Mouse (Mus musculus): ENCODE measurements around the gene Loxl4. TPM values are rescaled to one million over a fixed set of nuclear protein-coding genes. Genes with fewer than 3 reads are reported as not detected.

The Loxl4 gene
- polyA plus RNA-seq, 1 experiment = 8.7 TPM

DNA sequence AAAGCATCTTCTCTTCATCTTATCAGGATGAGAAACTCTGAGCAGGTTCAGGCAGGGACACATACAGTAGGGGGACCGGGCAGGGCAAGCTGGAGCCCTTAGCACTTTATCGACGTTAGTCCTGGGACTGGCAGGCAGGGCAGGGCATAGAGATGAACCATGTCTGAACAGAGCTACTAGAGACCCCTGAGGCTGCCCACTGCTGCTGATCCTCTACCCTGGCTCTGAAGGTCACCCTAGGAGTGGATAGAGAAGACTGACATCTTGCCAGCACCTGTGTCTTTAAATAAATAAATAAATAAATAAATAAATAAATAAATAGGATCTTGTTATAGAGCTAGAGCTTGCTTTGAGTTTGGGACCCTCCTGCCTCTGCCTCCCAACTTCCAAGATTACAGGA lies 2.9 kb downstream of the Loxl4 start:
- no peak for DNase-seq (ENCODE audit: low spot score)

DNA sequence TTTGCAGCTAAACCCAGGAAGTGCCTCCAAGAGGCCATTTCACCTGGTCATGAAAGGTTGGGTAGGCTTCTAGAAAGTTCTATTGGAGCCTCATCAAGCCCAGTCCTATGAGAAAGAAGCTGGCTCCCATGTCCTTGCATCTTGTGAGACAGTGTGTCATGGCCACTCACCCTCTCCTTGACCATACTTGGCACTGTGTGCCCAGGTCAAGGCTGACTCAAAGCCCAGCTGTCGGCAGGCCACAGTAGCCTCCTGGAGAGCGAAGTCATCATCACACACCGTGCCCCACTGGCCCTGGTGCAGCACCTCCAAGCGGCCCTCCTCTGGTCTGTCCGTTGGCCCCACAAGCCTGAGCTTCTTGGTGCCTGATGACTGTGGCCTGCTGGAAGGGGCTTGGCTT lies 4.5 kb downstream of the Loxl4 start:
- DNase-seq (ENCODE audit: low spot score) = no peak

GRCm38 (mm10) chr19:42602576-42602975 lies 10.0 kb downstream of the Loxl4 start:
- no peak for DNase-seq (ENCODE audit: low spot score)

- DNase-seq (ENCODE audit: low spot score) = no peak
Observed at GRCm38 (mm10) chr19:42602041-42602440, 10.6 kb downstream of the Loxl4 start.

DNA sequence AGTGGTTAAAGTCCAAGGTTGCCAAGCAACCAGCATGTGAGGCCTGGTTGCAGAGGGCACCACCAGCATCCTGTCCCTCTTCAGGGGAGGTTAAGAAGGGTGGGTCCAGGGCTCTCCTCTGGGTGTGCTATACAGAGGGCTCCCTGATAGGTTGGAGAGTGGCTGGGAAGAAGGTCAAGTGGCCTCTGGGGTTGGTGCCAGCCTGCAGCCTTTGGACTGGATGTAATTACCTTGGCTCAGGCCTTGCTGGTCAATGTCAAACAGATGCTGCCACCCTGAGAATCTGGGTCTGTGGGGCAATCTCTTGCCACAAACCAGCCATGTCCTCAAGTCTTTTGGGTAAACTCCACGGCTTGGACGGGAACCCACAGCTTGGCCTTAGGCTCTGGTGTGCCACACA lies 11.2 kb downstream of the Loxl4 start:
- no peak for DNase-seq (ENCODE audit: low spot score)

GRCm38 (mm10) chr19:42600591-42600990 lies 12.0 kb downstream of the Loxl4 start:
- no peak for DNase-seq (ENCODE audit: low spot score)

GRCm38 (mm10) chr19:42599891-42600290 lies 12.7 kb downstream of the Loxl4 start:
- no peak for DNase-seq (ENCODE audit: low spot score)

- no peak for DNase-seq (ENCODE audit: low spot score)
Observed at GRCm38 (mm10) chr19:42597896-42598295, 14.7 kb downstream of the Loxl4 start.

GRCm38 (mm10) chr19:42597286-42597685 lies 15.3 kb downstream of the Loxl4 start:
- DNase-seq (ENCODE audit: low spot score) = no peak

DNA sequence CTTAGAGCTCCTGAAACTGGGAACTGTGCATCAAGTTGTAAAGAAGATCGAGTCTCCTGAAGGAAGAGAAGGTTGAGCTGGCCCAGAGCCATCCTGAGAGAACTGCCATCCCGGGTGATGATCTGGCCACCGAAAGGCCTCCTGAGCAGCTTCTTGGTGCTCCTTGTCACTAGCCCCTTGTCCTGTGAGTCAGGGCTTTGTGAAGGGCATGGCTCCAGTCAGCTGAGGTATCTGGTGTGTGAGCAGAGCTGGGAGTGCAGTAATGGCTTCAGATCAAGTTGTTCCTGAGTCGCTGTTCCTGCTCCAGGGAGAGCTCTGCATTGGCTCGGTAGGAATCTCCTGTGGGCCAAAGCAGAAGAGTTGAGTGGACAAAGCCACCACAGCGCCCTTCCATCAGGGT lies 17.5 kb downstream of the Loxl4 start:
- DNase-seq (ENCODE audit: low spot score) = no peak

- DNase-seq (ENCODE audit: low spot score) = no peak
Observed at GRCm38 (mm10) chr19:42593456-42593855, 19.2 kb downstream of the Loxl4 start.

DNA sequence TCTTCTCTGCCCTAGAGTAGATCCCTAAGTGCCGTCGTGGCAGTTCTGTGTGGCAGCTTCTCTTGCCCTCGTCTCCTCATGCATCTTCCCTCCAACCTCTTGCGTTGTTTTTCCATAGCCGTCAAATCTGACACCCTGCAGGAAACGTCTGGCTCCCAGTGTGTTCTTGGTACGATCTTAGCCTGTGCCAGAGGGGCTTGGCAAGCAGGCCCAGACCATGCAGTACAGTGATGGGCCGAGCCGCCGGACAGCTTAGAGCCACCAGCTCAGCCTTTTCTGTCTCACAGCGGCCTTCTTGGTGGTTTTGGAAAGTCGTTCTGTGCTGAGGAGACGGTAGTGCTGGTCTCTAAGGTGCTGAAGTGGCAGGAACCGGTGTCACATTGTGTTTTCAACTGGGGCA lies 21.1 kb downstream of the Loxl4 start:
- no peak for DNase-seq (ENCODE audit: low spot score)

DNA sequence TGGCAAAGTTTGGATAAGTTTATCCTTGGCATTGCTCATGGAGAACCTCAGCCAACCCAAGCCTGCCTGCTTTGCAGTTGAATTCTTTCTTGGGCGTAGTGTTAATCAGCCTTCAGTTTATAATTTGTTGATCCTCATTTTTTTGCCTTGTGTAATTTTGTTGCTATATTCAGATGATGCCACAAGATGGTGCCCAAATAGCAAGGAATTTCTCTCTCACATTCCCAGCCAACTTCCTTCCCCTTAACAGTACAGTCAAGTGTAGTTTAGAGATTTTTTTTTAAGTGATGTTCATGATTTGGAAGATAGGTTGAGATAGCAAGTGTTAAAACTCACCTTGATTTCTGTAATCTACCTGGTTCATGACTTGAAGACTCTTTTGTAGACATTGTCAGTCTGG lies 23.4 kb downstream of the Loxl4 start:
- no peak for DNase-seq (ENCODE audit: low spot score)

DNA sequence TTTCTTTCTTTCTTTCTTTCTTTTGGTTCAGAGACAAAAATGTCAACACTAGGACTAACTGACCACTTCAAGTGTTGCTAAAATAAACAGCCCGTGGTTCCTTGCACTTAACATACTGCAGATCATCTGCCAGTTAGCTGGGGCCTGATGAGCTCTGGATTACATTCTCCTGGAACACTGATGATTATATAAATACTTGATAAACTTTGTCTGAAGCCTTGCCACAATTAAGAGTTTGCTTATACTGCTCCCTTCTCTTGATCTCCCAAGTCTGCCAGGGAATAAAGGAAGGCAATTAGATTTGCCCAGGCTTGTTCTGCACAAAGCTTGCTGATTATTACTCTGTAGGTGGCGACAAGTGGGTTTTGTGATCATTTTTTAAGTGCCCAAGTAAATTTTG lies 24.9 kb downstream of the Loxl4 start:
- DNase-seq (ENCODE audit: low spot score) = no peak

DNA sequence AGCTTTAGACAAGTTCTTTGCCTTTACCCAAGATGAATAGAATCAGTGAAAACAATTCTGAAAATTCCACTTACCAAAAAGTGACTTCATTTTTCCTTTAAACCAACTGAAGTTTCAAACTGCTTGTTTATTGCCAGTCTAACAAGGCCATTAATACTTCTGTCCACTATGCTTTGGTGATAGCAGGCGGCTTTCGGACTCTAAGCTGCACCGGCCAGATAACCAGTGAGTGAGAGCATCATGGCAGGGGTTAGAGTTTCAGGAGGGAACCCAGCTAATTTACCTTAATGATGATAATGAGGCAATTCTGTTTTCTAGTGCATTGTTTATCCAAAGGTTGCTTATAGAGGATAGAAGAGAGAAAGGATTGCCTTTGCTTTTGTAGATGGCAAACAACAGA lies 28.4 kb downstream of the Loxl4 start:
- no peak for DNase-seq (ENCODE audit: low spot score)

DNA sequence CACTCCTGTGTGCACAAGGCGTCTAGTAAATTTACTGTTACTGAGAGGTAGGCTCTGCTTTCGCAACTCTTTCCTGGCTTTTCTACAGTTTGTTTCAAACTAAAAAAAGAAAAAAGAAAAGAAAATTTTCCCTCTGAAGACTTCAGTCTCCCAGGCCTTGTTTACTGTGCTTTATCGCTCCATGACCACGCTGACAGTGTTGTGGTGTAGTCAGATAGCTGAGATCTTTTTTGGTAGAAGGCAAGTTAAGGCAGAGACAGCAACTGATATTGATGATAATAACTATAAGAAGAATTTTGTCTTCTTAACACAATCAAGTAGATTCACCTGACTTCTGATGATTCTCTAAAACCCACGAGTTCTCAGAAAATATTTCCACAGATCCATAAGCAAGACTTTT lies 28.9 kb downstream of the Loxl4 start:
- DNase-seq (ENCODE audit: low spot score) = no peak

DNA sequence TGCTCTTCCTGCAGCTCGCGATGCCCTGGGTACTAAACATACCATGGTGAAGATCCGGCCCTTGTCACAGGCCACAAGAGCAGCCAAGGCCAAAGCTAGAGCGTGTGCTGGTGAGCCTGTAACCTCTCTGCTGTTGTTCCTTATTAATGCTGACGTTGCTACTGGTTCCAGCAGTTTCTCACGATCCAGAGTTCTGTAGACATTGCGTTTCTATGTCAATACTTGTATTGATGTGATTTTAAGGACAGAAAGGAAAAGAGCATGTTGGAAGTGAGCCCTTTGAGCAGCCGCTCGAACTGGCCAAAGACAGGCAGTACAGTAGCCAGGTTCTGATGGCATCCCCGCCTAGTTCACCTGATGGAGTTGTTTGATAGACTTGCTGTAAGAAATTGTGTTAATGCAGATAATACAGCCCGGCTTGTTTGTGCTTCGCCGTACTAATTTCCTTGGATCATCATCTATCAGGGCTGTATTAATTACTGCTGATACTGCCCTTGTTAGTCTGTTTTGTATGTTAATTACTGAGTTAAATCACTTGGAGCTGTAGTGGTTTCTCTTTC lies 29.7 kb downstream of the Loxl4 start:
- no peak for DNase-seq (ENCODE audit: low spot score)

DNA sequence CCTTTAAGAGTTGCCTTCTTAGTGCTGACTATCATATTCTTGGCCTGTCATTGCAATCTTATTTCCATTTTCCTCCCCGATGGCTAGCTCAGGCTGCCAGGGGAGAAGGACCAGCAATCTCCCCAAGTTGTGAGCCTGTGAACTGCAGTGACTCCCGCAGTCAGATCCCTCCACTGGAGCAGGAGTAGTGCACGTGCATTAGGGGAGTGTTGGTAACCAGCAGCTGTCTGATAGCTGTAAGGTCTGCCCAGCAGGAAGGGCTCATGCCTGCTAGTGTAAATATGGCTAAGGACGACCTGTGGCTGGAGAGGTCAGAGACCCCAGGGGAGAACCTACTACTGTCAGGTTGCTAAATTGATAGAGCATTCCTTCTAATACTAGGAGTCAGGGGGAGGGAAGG lies 31.9 kb downstream of the Loxl4 start:
- DNase-seq (ENCODE audit: low spot score) = no peak

DNA sequence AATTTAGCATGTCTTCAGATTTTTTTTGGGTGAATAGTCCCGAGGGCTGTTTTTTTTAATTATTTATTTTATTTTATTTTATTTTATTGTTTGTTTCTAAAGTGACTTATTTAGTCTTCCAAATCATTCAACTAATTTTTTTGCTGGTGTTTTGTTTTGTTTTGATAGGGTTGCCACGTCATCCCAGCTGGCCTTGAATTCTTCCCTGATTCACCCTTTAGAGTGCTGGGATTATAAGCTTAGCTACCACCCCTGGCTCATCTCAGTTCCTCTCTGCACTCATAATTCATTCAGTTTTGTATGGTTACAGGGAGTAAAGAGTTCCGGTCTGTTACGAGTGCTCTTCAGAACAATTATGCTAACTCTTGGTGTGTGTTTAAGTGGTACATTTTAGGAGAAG lies 34.0 kb downstream of the Loxl4 start:
- DNase-seq (ENCODE audit: low spot score) = no peak

DNA sequence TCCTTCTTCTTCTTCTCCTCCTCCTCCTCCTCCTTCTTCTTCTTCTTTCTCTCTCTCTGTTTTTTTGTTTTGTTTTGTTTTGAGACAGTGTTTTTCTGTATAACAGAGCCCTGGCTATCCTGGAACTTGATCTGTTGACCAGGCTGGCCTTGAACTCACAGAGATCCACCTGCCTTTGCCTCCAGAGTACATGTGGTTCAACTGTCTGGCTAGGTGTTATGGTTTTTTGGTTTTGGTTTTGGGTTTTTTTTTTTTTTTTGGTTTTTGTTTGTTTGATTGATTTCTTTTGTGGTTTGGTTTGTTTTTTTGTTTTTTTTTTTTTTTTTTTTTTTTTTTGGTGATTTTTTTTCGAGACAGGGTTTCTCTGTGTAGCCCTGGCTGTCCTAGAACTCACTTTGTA lies 35.8 kb downstream of the Loxl4 start:
- no peak for DNase-seq (ENCODE audit: low spot score)

DNA sequence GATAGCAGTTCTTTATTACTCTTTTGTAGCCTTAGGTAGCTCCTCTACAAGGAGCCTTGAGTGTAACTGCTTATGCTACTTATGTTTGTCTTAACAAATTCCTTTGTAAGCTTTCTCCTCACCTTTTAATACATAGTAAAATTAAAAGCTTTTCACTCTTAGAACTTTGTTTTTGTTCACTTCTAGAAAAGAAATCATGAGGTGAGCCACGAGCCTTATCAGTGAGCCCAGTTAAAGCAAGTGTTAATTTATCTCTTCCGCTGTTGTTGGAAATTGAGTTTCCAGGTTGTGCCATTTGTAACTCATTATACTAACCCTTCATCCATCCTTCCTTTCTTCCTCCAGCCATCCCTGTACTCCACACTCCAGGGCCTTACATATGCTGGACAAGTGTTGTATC lies 37.3 kb downstream of the Loxl4 start:
- no peak for DNase-seq (ENCODE audit: low spot score)

GRCm38 (mm10) chr19:42571291-42571690 lies 41.3 kb downstream of the Loxl4 start:
- no peak for DNase-seq (ENCODE audit: low spot score)

DNA sequence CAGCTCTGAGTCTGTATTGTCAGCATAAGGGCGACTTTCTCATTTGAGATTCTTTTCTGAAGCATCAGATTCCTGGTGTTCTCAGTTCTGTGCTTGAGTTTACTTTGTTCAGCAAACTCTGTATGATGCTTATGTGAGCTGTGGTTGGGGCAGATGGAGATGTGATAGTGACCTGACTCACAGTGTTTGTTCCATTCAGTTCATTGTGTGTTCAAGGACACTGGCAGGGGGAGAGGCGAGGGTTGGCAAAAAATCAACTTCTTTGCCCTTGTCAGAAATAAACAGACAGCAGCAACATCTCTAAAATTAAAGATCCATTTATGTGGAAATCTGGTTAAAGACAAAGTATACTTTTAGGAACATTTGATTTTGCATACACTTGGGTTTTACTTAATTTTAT lies 43.5 kb downstream of the Loxl4 start:
- DNase-seq (ENCODE audit: low spot score) = no peak

- DNase-seq (ENCODE audit: low spot score) = no peak
Observed at GRCm38 (mm10) chr19:42567020-42567419, 45.6 kb downstream of the Loxl4 start.
